Mouse (Mus musculus): ENCODE data around the gene Dync1i1. TPM values are rescaled to one million over a fixed set of nuclear protein-coding genes. Genes with fewer than 3 reads are reported as not detected.
A peak's percentile ranks its signal among the peaks of the same experiment; 100 is the strongest.

The Dync1i1 gene
- polyA plus RNA-seq, 2 experiments = not detected

- Histone ChIP-seq H3K4me3 (ENCODE audit: insufficient read depth in 1 of 2, low read depth in 2 of 2, low read length in 2 of 2) (no peak overlapping the region), H3K27me3 (ENCODE audit: control insufficient read depth, insufficient read depth, low read length) (no peaks in the 10 kb centered on the region), H3K4me2 (ENCODE audit: low read depth) (no peak overlapping the region), H3K4me1 (replicated peaks; ENCODE audit: control insufficient read depth in 2 of 2, insufficient read depth in 2 of 2, low read length in 1 of 2) (no peaks in the 10 kb centered on the region), H3K36me3 (replicated peaks; ENCODE audit: control insufficient read depth, insufficient read depth, low read depth) (no peaks in the 10 kb centered on the region), H3K9me3 (ENCODE audit: control insufficient read depth, low read length) (no peaks in the 10 kb centered on the region), H3K9ac (replicated peaks) (no peak overlapping the region), H3K27ac (no peak overlapping the region)
- TF ChIP-seq CTCF (IDR thresholded peaks at IDR 0.05; ENCODE audit: low read depth) = no peak
- ATAC-seq (ENCODE audit: insufficient read depth) = no peak
- 48% methylated on average over 6 of the region's 6 CpGs for WGBS (ENCODE audit: insufficient replicate concordance)
- no peak for DNase-seq (ENCODE audit: low read depth in 3 of 3, low spot score in 3 of 3)
Observed at GRCm38 (mm10) chr6:6023976-6024375, 298.5 kb downstream of the Dync1i1 start.

- Histone ChIP-seq H3K4me2 (ENCODE audit: low read depth) (no peak overlapping the region), H3K4me1 (replicated peaks; ENCODE audit: control insufficient read depth in 2 of 2, insufficient read depth in 2 of 2, low read length in 1 of 2) (no peaks in the 10 kb centered on the region), H3K9ac (replicated peaks) (no peak overlapping the region), H3K4me3 (ENCODE audit: insufficient read depth in 1 of 2, low read depth in 2 of 2, low read length in 2 of 2) (no peak overlapping the region), H3K27me3 (ENCODE audit: control insufficient read depth, insufficient read depth, low read length) (no peaks in the 10 kb centered on the region), H3K36me3 (replicated peaks; ENCODE audit: control insufficient read depth, insufficient read depth, low read depth) (no peaks in the 10 kb centered on the region), H3K9me3 (ENCODE audit: control insufficient read depth, low read length) (no peaks in the 10 kb centered on the region), H3K27ac (no peak overlapping the region)
- WGBS (ENCODE audit: insufficient replicate concordance) = 72% methylated on average over 6 of the region's 6 CpGs
- no peak for DNase-seq (ENCODE audit: low read depth in 3 of 3, low spot score in 3 of 3)
- TF ChIP-seq EP300 (IDR thresholded peaks at IDR 0.05; ENCODE audit: low read depth) (no peak), CTCF (IDR thresholded peaks at IDR 0.05; ENCODE audit: low read depth) (no peak)
- no peak for ATAC-seq (ENCODE audit: insufficient read depth)
Observed at GRCm38 (mm10) chr6:6027664-6028063, 302.2 kb downstream of the Dync1i1 start.

- Histone ChIP-seq H3K4me3 (ENCODE audit: insufficient read depth in 1 of 2, low read depth in 2 of 2, low read length in 2 of 2) (no peak overlapping the region), H3K4me2 (ENCODE audit: low read depth) (no peak overlapping the region), H3K36me3 (replicated peaks; ENCODE audit: control insufficient read depth, insufficient read depth, low read depth) (no peaks in the 10 kb centered on the region), H3K4me1 (replicated peaks; ENCODE audit: control insufficient read depth in 2 of 2, insufficient read depth in 2 of 2, low read length in 1 of 2) (no peaks in the 10 kb centered on the region), H3K27me3 (ENCODE audit: control insufficient read depth, insufficient read depth, low read length) (no peaks in the 10 kb centered on the region), H3K9me3 (ENCODE audit: control insufficient read depth, low read length) (no peaks in the 10 kb centered on the region), H3K9ac (replicated peaks) (no peak overlapping the region), H3K27ac (no peak overlapping the region)
- no peak for DNase-seq (ENCODE audit: low read depth in 3 of 3, low spot score in 3 of 3)
- no peak for TF ChIP-seq CTCF (IDR thresholded peaks at IDR 0.05; ENCODE audit: low read depth)
- TF ChIP-seq EP300 (IDR thresholded peaks at IDR 0.05; ENCODE audit: low read depth) = no peak
- 69% methylated on average over 18 of the region's 18 CpGs for WGBS (ENCODE audit: insufficient replicate concordance)
- ATAC-seq (ENCODE audit: insufficient read depth) = no peak
Observed at GRCm38 (mm10) chr6:6038773-6039550, 313.5 kb downstream of the Dync1i1 start.

GRCm38 (mm10) chr6:6046729-6047424 is 321.4 kb downstream of the Dync1i1 start:
- H3K4me2 ChIP-seq (ENCODE audit: low read depth) = no peak overlapping the region
- no peaks in the 10 kb centered on the region for H3K27me3 ChIP-seq (ENCODE audit: control insufficient read depth, insufficient read depth, low read length)
- H3K9me3 ChIP-seq (ENCODE audit: control insufficient read depth, low read length) = no peaks in the 10 kb centered on the region
- H3K27ac ChIP-seq = no peak overlapping the region
- DNase-seq (ENCODE audit: low read depth in 3 of 3, low spot score in 3 of 3) = peak in 1 of 3 experiments; percentile 3
- H3K4me1 ChIP-seq (replicated peaks; ENCODE audit: control insufficient read depth in 2 of 2, insufficient read depth in 2 of 2, low read length in 1 of 2) = peaks cover 0 to 5% of the 10 kb centered on the region in 2 experiments; a peak in 2 of 4 replicates
- no peak overlapping the region for H3K4me3 ChIP-seq (ENCODE audit: insufficient read depth in 1 of 2, low read depth in 2 of 2, low read length in 2 of 2)
- no peak overlapping the region for H3K9ac ChIP-seq (replicated peaks)
- TF ChIP-seq CTCF (IDR thresholded peaks at IDR 0.05; ENCODE audit: low read depth) (no peak), EP300 (IDR thresholded peaks at IDR 0.05; ENCODE audit: low read depth) (no peak)
- no peak for ATAC-seq (ENCODE audit: insufficient read depth)
- 33% methylated on average over 12 of the region's 12 CpGs for WGBS (ENCODE audit: insufficient replicate concordance)
- H3K36me3 ChIP-seq (replicated peaks; ENCODE audit: control insufficient read depth, insufficient read depth, low read depth) = no peaks in the 10 kb centered on the region

- Histone ChIP-seq H3K36me3 (replicated peaks; ENCODE audit: control insufficient read depth, insufficient read depth, low read depth) (no peaks in the 10 kb centered on the region), H3K27ac (no peak overlapping the region), H3K9ac (replicated peaks) (no peak overlapping the region), H3K27me3 (ENCODE audit: control insufficient read depth, insufficient read depth, low read length) (no peaks in the 10 kb centered on the region), H3K4me2 (ENCODE audit: low read depth) (no peak overlapping the region), H3K4me3 (ENCODE audit: insufficient read depth in 1 of 2, low read depth in 2 of 2, low read length in 2 of 2) (no peak overlapping the region), H3K4me1 (replicated peaks; ENCODE audit: control insufficient read depth in 2 of 2, insufficient read depth in 2 of 2, low read length in 1 of 2) (no peaks in the 10 kb centered on the region), H3K9me3 (ENCODE audit: control insufficient read depth, low read length) (no peaks in the 10 kb centered on the region)
- 42% methylated on average over 11 of the region's 11 CpGs for WGBS (ENCODE audit: insufficient replicate concordance)
- ATAC-seq (ENCODE audit: insufficient read depth) = no peak
- DNase-seq (ENCODE audit: low read depth in 3 of 3, low spot score in 3 of 3) = no peak
- no peak for TF ChIP-seq EP300 (IDR thresholded peaks at IDR 0.05; ENCODE audit: low read depth)
- no peak for TF ChIP-seq CTCF (IDR thresholded peaks at IDR 0.05; ENCODE audit: low read depth)
Observed at GRCm38 (mm10) chr6:6052696-6053095, 327.3 kb downstream of the Dync1i1 start.
